Mouse (Mus musculus): ENCODE measurements around the gene Psmb1. TPM values are rescaled to one million over a fixed set of nuclear protein-coding genes. Genes with fewer than 3 reads are reported as not detected.
"Not testable (repeated sequence)": the region's sequence is repeated elsewhere in the genome, so short reads cannot be mapped to it uniquely, and the experiment has no call there.

The Psmb1 gene
- polyA plus RNA-seq (2012; rRNA removed), result 174 and 194 TPM in 2 replicates

DNA sequence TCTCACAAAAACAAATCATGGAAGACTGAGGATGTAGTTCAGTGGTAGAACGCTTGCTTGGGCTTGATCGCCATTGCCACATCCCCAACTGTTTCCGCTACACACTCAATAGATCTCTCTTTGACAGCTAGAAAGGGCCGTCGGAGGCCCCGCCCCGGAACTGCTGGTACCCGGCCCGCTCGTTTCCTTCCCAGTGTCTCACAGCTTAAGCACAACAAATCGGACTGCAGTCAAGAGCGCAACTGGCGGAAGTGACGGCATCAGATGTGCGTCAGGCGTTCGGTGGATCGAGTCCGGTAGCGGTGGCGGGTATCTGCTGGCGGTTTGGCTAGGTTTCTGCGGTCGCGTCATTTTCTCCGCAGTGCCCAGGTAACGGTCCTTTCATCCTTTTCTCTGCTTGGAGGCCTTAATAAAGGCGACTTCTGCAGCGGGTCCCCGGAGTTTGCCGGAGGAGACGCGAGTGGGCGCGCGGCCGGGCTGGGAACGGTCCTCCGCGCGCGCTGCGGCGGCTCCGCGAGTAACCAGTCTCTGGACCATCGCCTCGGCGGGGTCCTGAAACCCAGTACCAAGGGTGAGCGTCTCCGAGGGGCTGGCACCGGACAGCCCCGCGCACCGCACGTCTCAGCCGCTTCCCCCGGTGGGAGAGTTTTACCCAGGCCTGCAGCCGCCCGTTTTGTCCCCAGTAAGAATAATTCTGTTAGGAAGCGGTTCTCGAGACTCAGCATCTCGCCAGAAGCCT, at the start of gene Psmb1, which contains the start of gene Tbp:
TSS of gene Psmb1 (minus strand) at position 96 of the 739 bp plus-strand sequence.
TSS of gene Tbp (plus strand) at position 233 of the 739 bp plus-strand sequence.
- peak; percentile 75 for DNase-seq (ENCODE audit: low read depth)

DNA sequence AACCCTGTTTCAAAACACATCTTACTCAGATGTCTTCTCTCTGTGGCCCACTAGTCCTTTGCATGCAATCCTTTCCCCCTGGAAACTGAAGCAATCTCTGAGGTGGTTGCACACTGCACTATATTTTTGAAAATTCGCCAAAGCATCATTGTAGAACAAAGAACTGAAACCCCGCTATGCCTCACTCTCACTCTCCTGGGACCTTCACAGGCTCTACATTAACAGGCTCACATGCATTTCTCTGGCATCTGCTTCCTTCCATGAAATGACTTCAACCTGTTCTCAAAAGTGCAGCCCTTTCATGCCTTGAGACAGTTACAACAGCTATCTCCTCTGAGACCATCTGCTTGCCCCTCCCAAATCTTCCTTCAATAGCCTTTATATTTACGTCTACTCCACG, 46.9 kb upstream of the Psmb1 start:
- DNase-seq (ENCODE audit: low read depth), result no peak

DNA sequence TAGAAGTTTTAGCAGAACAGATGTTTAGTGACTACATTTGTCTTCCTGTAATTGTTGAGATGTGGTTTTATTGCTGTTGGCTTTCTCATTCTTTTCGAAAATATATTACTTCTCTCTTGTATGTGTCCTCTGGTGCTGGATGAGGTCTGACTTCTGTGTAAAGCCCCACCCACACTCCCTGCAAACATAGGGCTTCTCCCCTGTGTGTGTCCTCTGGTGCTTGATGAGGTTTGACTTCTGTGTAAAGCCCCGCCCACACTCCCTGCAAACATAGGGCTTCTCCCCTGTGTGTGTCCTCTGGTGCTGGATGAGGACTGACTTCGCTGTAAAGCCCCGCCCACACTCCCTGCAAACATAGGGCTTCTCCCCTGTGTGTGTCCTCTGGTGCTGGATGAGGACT, 44.3 kb upstream of the Psmb1 start:
- DNase-seq (ENCODE audit: low read depth), result not testable (repeated sequence)

DNA sequence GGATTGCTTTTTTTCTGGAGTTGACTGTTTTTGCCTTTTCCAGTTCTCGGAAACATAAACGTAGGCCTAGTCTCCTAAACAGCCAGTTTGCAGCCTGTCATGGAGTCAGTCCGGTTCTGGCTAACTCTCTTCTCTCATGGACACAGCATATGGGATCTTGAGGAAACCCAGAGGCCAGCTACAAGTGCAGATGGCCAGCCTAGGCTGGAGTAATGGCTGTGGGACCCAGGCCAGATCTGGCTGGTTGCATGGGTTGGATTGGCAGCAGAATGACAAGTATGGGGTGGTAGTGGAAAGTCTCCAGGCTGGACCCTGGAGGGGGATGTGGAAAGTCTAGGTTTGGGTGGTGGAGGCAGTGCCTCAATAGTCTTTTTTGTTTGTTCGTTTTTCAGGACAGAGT, 40.8 kb upstream of the Psmb1 start:
- no peak for DNase-seq (ENCODE audit: low read depth)

DNA sequence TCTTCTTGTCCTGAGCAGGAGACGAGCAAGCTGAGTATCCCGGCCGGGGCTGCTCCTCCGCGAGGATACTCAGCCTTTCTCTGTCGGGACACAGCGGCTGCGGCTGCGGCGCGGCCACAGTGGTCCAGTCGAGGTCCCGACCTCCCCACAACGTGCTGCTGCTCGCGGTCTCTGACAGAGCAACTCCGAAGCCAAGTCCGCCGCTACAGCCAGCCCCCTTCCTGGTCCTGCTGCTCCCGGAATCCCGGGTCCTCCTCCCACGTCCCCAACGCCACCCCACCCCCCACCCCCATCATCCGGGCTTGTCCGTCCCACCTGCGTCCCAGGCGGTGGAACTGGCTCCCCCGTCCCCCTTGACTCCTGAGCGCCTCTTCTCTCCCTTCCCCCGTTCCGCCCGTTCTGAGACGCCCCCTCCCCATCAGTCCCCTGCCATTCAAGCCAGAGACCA, 36.9 kb upstream of the Psmb1 start:
- DNase-seq (ENCODE audit: low read depth), result no peak

DNA sequence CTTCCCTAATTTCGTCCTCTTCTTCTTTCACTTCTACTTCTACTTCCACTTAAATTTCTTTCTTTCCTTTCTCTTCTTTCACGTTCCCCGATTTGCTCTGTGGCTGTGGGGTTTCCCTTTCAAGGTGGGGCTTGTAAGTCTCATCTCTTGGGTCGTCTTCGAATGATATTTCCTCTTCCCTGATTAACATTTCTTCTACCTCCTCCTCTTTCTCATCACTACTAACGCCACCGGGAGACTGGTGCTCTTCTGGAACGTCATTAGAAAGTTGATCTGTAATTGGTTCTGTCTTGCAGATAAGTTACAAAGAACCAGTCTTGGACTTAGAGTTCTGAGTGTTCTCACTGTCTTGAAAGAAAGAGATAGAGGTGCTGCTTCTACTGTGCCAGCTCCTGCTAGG, 36.4 kb upstream of the Psmb1 start:
- no peak for DNase-seq (ENCODE audit: low read depth)

DNA sequence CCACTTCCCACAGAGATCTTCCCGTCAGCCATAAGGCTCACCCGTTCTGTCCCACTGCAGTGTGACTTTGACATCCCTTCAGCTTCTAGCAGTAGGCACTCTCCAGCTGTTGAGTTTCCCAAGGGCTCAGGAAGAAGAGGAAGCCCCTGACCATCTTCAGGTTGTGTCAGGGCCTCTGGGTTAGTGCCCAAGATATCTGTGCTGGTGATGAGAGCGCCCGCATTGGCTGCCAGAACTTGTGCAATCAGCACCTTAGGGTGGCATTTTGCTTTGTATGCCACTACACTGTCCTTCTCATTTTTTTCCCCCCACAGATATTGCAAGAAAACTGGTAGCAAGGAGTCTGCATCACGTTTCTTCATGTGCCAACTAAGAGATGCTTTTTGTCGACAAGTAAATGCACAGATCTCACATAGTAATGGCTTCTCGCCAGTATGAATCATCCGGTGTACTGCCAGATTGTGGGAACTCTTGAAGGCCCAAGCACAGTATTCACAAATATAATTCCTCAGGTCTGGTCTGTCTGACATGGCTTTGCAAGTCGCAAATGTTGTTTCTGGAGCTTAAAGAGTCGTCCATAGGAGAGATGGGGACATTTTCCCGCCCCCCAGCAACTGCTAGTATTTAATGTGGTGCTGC, 35.7 kb upstream of the Psmb1 start:
- DNase-seq (ENCODE audit: low read depth), result no peak

DNA sequence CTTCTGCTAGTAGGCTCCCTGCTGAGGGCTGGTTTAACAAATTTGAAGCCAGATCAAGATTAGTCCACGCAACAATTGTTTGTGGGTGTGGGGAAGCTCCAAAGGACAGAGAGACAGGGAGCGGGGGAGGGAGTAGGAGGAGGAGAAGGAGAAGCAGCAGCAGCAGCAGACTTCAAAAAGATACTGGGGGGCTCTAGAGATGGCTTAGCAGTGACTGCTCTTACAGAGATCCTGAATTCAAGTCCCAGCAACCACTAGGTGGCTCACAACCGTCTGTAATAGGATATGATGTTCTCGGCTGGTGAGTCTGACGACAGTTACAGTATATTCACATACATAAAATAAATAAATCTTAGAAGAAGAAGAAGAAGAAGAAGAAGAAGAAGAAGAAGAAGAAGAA, 30.6 kb upstream of the Psmb1 start:
- DNase-seq (ENCODE audit: low read depth), result no peak

DNA sequence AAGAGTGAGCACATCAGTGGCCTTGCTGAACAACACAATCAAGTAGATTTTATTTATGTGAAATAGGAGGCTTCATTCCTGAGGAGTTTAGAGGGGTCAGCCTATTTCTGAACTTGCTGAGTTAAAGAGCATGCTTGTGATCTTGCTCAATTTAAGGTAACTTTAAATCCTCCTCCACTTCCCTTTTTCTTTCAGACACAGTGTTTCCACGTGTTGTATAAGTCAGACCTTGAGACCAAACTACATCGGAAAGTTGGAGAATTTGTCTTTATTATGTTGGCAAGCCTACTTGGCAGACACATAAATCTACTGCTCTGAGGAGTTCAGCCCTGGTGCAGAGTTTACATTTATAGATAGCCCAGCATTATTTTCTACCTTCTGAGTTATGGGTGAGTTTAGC, 29.3 kb upstream of the Psmb1 start:
- DNase-seq (ENCODE audit: low read depth), result no peak

DNA sequence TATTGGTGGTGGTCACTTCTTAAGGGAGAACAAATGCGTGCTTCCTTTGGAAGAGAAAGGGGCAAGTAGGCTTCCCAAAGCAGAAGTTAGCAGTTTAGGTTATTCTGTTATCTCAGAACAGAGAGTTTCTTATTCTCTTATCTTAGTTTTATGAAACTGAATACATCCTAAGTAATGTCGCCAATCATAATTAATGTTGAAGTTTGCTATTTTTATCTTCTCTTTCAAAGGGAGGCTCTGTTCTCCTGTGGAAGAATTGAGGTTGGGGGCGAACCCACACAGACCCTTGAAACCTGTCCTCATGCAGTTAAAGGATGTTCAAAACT, 28.2 kb upstream of the Psmb1 start:
- DNase-seq (ENCODE audit: low read depth), result no peak

DNA sequence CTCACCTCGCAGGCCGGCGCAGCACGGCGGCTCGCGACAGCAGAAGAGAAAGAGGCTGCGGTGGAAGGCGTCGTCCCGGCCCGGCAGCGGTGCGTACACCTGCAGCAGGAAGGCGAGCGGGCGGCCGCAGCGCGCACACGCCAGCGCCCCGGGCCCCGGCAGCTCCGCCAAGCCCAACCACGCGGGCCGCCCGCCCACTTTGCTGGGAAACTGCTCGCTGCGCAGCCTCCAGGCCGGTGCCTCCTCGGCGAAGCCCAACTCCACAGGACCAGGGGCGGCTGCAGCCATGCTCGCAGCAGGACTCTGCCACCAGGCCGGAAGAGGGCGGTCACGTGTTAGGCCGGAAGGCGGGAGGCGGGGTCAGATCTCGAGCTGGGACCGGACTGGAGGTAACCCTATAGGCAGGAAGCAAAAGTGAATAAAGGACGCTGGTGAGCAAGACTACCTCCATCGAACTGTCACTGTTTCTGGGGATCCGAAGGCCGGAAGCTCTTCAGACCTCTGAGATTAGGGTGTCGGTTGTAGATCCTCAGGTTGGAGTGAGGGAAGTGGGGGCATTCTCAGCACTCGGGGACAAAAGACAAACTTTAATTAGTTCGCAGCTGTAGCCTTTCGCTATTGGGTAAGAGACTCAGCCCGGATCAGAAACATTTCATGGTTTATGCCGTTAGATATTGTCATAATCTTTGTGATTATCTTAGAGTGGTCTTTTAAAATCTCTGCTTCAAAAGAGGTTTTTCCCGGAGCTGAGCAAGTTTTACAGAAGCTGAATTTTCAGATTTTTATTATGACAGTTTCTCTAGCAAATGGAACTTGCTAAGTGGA, 27.6 kb upstream of the Psmb1 start, which contains the start of gene Pdcd2:
TSS of gene Pdcd2 (minus strand) at position 316 of the 825 bp plus-strand sequence.
- DNase-seq (ENCODE audit: low read depth), result peak; percentile 63

DNA sequence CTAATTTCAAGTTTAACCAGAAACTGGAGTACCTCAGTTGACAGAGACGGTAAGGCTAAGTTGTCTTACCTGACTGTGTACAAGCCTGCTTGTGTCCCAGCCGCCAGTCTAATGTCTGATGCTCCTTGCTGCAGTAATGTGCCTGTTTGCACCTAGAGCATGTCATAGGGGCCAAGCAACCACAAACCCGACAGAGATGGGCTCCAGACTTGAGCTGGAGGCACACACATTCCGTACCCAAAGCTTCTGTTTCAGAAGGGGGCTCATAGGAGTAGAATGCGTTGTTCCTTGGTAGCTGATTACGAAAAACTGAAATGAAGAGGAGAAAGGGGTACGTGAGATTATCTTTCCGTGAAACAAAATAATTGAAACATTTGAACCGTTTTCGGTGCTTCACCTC, 26.8 kb upstream of the Psmb1 start:
- DNase-seq (ENCODE audit: low read depth), result no peak

DNA sequence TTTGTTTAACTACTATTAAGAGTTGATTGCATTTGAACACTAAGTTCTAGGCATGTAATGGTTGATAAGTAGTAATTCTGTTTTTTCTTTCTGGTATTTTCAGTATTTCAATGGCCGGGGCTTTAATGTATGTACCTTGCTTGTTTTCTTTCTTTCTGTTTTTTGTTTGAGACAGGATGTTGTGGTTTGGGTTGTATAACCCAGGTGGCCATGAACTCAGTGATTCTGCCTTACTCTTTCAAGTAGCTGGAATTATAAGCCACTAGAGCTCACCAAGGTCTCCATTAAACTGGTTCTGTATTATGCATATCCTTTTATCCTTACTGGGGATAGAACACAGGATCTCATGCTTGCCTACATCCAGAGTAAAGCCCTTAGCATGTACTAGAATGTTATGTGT, 19.2 kb upstream of the Psmb1 start:
- no peak for DNase-seq (ENCODE audit: low read depth)

DNA sequence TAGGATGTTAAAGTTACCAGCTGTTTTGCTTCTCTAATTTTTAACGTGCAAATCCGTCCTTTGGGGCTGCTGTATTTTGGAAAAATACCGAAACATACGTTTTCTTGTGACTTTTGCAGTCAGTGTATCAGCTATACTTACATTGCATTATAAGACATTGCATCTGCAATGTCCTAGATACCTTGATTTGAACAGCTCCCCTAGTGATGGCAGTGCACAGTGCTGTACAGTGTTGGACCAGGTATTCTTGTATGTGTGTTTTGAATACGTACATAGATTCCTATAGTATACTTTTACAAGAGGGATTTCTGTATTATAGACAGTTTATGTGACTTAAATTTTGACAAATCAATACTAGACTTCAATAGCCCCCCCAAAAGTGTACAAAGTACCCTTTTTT, 18.6 kb upstream of the Psmb1 start:
- no peak for DNase-seq (ENCODE audit: low read depth)

DNA sequence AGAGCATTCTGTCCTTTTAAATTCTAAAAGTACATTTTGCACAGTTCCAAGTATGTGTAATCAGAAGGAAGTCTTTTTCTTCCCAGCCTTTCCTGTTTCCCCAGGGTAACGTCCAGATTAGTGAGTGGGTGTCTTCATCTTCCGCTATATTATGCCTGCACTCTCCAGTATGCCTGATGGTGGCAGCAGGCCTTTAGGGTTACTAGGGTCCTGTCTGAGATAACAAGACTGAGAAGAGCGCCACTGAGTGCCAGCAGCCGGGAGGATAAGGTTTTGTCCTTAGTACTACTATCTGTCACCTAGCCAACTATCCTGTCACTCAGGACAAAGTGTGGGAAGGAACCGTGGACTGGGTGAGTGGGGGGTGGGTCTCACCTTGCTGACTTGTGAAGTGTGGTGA, 18.2 kb upstream of the Psmb1 start:
- no peak for DNase-seq (ENCODE audit: low read depth)

DNA sequence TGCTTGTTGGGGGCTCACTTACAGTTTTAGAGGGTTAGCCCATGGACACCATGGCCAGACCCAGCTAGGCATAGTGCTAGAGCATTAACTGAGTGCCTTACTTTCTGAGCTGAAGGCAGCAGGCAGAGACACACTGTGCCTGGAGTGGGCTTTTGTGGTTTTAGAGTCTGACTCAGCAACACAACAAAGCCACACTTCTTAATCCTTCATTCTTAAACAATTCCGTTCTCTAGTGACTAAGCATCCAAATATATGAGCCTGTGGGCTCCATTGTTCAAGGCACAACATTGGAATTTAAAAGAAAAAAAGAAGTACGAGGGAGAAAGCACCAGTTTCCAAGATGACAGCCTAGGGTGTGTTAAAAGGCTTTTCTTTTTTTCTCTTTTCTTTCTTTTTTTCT, 11.1 kb upstream of the Psmb1 start:
- no peak for DNase-seq (ENCODE audit: low read depth)

DNA sequence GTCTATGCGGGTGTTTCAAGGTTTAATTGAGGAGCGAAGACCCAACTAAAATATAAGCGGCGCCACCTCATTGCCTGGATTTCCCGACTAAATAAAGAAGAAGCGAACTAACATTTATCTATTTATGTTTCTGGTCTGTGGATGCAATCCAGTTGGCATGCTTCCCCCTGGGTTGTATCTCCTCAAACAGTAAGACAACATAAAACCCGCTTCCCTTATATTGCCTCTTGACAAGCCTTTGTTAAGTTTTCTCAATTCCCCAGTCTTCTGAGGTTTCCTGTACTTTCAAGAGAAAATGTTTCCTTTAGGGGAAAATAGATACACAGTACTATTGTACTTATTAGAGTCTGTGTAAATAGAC, 818 bp downstream of the Psmb1 start:
- DNase-seq (ENCODE audit: low read depth), result no peak

DNA sequence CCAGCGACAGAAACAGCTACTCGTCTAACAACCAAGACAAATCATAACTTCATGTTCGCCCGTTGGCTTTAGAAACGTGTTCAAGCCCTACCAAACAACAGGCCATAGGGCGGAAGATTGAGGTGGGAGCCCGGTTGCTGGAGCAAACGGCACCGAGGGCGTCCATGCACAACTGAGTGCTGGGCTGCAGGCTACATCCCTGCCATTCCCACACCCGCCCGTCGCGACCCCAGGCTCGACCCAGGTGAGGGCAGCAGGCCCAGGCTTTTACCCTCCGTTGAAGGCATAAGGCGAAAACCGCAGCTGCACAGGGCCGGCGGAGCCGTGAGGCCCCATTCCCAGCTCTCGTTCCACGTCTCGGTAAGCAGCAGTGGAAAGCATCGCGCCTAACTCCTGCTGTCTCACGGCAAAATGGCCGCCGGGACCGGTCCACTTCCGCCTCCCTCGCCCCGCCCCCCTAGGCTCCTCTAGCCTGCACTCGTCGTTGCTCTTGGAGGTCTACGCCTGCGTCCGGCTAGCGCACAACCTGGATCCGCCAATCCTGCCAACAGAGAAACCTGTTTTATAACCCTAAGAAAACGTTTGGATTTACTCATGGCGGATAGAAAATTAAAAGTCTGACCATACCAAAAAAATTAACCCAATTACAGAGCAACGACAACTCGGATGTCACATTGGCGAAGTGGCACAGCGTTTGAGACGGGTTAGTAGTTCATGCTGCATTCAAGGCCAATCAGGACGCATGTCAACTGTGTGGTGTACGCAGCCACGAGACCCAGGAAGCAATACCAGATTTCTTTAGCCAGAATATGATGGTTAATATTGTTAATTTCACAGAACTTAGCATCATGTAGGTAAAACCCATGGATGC, 1.4 kb downstream of the Psmb1 start:
- no peak for DNase-seq (ENCODE audit: low read depth)

DNA sequence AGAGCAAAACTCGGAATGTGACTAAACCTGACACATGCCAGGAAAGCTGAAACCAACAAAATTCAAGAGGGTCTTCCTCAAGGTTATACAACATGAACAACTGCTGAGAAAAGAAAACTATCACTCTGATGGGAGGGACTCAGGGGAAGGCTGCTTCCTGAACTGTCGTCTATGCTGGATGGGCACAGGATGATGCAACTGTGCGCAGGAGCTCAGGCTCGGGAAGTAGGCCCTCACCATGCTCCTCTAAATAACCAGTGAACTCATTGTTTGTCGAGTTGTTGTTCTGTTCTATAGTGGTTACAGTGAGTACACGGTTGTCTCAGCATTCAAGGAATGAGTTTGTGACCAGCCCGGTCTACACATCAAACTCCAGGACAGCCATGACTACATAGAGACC, 9.0 kb downstream of the Psmb1 start:
- no peak for DNase-seq (ENCODE audit: low read depth)

DNA sequence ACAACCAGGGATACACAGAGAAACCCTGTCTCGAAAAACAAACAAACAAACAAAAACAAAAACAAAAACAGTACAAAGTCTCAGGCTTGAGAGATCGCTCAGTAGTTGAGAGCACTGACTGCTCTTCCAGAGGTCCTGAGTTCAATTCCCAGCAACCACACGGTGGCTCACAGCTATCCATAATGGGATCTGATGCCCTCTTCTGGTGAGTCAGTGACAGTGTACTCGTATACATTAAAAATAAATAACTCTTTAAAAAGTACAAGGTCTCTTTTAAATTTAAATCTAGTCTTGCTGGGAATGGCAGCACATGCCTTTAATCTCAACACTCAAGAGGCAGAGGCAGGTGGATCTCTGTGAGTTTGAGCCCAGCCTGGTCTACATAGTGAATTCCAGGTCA, 26.9 kb downstream of the Psmb1 start:
- DNase-seq (ENCODE audit: low read depth), result no peak

DNA sequence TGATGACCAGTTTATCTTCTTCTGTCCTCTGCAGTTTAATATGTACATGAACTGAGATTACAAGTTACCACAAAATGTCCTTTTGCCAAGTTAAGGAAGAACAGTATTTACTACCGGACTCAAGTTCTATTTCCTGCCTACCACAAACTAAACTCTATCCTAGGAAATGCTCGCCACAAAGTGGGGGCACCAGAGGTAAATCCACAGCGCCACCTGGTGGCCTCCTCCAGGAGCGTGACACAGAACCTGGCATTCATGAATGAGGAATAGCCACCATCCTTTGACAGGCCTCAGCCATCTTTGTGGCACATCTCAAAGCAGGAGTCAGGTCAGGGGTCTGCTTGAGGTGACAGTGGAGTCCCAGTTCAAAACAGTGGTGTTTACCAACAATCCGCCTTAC, 31.9 kb downstream of the Psmb1 start:
- no peak for DNase-seq (ENCODE audit: low read depth)

Data from gonadal fat pad, adult 2 months (tissue).